Mouse (Mus musculus) Muller cell, postnatal 12 days (primary cell): ENCODE data around the gene Mef2a.

Experiments
- DNase-seq: peaks from one replicate; pipeline ENCODE4 v3.0.0-alpha.2; 2015; ENCODE audit errors: inconsistent ontology term

The Mef2a gene

GRCm38 (mm10) chr7:67372729-67373583 lies at the start of gene Mef2a:
Gene Mef2a (minus strand): TSS chr7:67372858.
- peak; percentile 98 for DNase-seq

DNA sequence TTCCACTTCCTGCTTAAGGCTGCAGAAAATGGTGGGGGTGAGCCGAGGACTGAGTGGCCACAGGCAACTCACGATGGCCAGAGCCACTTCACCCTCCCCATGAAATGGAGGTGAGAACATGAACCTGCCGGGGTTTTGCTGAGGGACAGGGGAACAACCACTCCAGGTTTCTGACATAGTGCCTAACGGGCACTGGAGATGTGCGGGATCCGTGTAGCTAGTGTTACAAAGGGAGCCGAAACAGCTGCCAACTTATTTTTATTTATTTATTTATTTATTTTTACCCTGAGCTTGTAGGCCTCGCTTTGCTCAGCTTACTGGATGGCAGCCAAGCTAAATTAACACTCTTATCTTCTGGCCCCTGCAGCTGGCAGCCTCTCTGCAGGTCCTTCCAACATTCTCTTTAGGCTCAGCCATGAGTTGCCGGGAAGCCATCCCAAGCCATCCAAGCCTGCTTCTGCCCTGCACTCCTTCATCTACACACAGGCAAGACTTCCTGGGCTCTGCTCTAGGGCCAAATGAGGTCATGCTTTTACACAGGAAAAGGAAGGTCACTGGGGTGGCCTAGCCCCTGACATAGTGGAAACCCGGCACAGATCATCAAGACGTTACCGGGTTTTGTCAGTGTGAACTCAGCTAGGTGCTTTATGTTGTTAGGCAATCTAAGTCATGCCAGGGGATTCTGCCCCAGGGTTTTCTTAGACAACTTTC lies 49.0 kb upstream of the Mef2a start:
- peak; percentile 47 for DNase-seq

DNA sequence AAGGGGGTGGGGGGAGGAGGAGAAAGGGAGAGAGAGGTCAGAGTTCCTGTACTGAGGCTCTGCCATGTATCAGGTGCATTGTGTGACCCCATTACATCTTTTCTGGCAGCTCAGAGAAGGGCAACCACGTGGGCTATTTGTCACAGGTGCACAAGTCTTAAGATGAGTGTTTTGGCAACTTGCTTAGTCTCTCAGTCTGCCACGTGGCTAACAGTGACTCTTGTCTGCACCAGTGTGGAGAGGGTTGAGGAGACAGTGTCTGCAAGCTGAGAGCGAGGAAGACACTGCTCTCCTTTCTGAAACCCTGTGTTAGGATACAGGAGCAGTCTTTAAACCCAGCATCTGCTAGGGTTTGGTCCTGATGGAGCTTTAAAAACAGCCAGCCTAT lies 48.4 kb upstream of the Mef2a start:
- DNase-seq = no peak

DNA sequence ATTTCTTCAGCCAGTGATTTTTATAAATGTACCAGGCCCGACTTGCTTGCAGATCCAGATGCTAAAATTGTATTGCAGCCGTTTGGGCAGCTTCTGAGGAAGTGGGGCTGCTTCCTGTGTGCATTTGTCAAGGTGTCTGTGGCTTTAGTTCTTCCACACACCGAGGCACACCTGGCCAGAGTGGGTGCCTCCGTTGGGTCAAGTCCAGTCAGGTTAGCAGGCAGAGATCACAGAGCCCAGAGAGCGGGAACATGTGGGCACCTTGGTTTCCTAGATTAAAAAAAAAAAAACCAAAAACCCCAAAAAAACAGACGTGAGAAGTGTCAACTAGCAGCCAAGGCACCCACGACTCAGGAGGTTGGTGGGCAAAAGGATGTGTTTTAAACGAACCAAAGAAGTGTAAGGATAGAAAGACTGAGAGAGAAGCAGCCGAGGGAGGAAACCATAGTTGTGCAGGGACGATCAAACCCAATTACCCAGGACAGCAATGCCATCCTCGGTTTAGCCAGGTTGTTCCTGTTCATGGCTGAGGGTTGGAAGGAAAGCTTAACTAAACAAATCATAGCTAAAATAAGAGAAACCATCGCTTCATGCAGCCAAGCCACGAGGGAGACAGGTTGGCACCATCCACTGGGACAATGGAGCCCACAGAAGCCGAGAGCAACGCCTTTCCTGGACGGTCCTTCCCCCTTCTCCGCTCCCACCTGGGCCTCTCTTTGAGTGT lies 47.1 kb upstream of the Mef2a start:
- DNase-seq = no peak

- no peak for DNase-seq
These were observed 45.5 kb upstream of the Mef2a start for GRCm38 (mm10) chr7:67418122-67418521.

- DNase-seq = no peak
These were observed 42.1 kb upstream of the Mef2a start for GRCm38 (mm10) chr7:67414766-67415165.

GRCm38 (mm10) chr7:67412686-67413085 lies 40.0 kb upstream of the Mef2a start:
- DNase-seq = no peak

DNA sequence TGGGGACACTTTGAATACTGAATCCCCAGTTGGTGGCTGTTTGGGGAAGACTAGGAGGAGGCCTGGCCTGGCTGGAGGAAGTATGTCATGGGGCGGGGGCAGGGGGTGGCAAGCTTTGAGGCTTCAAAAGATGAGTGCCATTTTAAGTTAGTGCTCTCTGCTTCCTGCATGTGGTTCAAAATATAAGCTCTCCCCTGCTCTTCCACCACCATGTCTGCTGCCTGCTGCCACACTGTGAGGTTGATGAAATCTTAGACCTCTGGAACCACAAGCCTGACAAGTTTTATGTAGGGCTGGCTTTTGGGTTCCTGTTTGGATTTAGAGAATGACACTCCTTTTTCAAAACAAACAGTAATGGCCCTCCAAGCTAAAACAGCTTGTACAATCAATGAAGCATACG lies 34.4 kb upstream of the Mef2a start:
- DNase-seq = no peak

- DNase-seq = no peak
These were observed 31.5 kb upstream of the Mef2a start for GRCm38 (mm10) chr7:67404176-67404575.

GRCm38 (mm10) chr7:67402353-67402752 lies 29.7 kb upstream of the Mef2a start:
- no peak for DNase-seq

DNA sequence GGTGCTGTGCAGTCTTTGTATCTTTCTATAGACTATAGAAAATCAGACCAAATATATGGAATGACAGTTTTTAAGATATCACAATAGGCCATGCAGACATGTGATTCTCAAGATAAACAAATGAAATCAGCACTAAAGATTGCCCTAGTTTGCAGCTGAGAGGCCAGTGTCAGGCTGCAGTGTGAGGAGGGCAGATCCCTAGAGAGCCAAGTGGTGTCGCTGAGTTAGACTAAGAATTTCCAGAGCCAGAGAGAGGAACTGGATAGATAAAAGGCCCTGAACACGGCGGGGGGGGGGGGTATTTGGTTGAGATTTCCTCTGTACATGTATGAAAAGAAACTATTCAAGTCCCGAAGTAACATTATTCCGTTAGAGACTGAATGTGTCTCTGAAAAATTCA lies 28.7 kb upstream of the Mef2a start:
- no peak for DNase-seq

DNA sequence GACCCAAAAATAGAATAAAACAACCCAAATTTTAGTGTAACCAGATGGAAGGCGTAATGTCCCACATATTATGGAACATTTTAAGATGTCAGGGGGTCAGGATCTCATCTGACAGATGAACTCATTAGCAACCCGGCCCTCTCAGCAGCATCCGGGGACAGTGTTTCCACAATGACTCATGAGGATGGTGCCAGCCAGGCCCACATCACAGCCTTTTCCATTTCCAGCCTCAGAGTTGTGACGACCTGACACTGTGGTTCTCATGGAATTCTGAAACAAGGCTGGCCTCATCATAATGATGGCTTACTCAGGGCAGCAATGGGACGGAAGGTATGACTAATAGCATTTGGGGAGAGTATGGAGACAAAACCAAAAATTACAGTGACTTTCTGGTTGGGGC lies 18.1 kb upstream of the Mef2a start:
- peak; percentile 94 for DNase-seq

DNA sequence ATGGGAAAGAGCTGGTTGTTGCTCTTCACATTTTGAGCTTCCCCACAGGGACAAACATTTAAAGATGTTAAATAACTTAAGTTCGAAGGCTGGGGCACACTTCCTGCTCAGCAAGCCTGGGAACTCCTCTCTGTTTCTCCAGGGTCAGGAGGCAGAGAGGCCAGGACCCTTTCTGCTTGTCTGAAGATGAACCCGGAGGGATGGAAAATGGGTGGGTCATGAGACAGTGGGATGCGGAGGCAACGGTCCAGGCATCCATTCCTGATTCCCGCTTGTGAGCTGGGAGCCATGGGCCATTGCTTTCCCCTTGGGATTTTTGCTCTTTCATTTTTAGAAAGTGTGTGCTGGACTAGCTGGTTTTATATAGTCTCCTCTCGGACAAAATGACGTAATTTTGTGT lies 17.4 kb upstream of the Mef2a start:
- no peak for DNase-seq

- peak; percentile 72 for DNase-seq
These were observed 12.5 kb upstream of the Mef2a start for GRCm38 (mm10) chr7:67384942-67385872.

- DNase-seq = no peak
These were observed 7.8 kb upstream of the Mef2a start for GRCm38 (mm10) chr7:67380174-67381129.

DNA sequence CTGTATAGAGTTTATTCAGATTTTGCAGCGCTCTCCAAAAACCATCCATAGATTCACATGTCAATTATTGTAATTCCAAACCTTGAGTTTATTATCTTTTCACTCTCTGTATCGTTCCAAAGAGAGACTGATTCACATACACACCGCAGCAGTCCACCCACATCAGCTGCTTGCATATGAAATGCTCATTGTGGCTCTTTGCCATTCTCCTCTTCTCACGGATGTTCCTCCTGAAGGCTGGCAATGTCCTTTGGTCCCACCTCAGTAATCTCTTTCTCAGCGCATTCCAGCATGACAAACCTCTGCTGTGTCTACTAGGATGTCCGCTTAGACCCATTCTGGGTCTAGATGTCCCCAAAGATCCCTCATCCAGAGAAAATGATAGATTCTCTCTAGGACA lies 4.1 kb upstream of the Mef2a start:
- DNase-seq = no peak

GRCm38 (mm10) chr7:67373975-67374374 lies 1.3 kb upstream of the Mef2a start:
- DNase-seq = no peak

GRCm38 (mm10) chr7:67373584-67373960 lies 914 bp upstream of the Mef2a start:
- DNase-seq = no peak

- peak; percentile 18 for DNase-seq
These were observed 576 bp downstream of the Mef2a start for GRCm38 (mm10) chr7:67371891-67372672.
